Mouse (Mus musculus) midbrain, embryonic 15.5 days (tissue): Measurements from ENCODE around the gene Pnck. TPM values are rescaled to one million over a fixed set of nuclear protein-coding genes. Genes with fewer than 3 reads are reported as not detected.

Source experiments
- ATAC-seq: fragments of 200-750 bp; cut with Nextera tagmentation; replicated peaks from 2 replicates; pipeline ENCODE4 v1.8.0; 2017; ENCODE audit warnings: moderate TSS enrichment
- H3K27ac ChIP-seq: fragments of 300-500 bp; sonication (generic); 2 replicates; pipeline ENCODE4 v1.5.1; 2015; ENCODE audit warnings: mild to moderate bottlenecking, inconsistent platforms
- H3K27me3 ChIP-seq: fragments of 300-500 bp; sonication (generic); replicated peaks from 2 replicates; pipeline ENCODE4 v1.6.1; 2015; ENCODE audit warnings: inconsistent platforms
- H3K36me3 ChIP-seq: fragments of 300-500 bp; sonication (generic); replicated peaks from 2 replicates; pipeline ENCODE4 v1.6.1; 2015; ENCODE audit warnings: inconsistent platforms
- H3K4me1 ChIP-seq: fragments of 300-500 bp; sonication (generic); 2 replicates; pipeline ENCODE4 v1.6.1; 2015; ENCODE audit warnings: inconsistent platforms
- H3K4me2 ChIP-seq: fragments of 300-500 bp; sonication (generic); 2 replicates; pipeline ENCODE4 v1.6.1; 2015; ENCODE audit warnings: inconsistent platforms, mild to moderate bottlenecking, moderate library complexity
- H3K4me3 ChIP-seq: fragments of 300-500 bp; sonication (generic); 2 replicates; pipeline ENCODE4 v1.5.1; 2015; ENCODE audit warnings: mild to moderate bottlenecking, inconsistent platforms
- H3K9ac ChIP-seq: fragments of 300-500 bp; sonication (generic); 2 replicates; pipeline ENCODE4 v1.6.1; 2015; ENCODE audit warnings: mild to moderate bottlenecking, inconsistent platforms
- H3K9me3 ChIP-seq: fragments of 300-500 bp; sonication (generic); 2 replicates; pipeline ENCODE4 v1.6.1; 2016; ENCODE audit warnings: inconsistent platforms
- WGBS: fragments of 180-500 bp; shearing (Covaris S2); methylation state at CpG from one replicate; pipeline ENCODE4 v1.1.7; 2015; ENCODE audit warnings: mixed read lengths; 5-methylcytosine and 5-hydroxymethylcytosine counted together
- polyA plus RNA-seq: library from polyadenylated mRNA; unstranded; fragments of >200 nt; fragmentation: Nextera tagmentation; extraction: Ambion mirVana; gene quantifications from 2 replicates; pipeline ENCODE4 v1.2.1, GENCODE M21; 2015

The Pnck gene
- polyA plus RNA-seq, 1 experiment from 2014 or later: 188 TPM

DNA sequence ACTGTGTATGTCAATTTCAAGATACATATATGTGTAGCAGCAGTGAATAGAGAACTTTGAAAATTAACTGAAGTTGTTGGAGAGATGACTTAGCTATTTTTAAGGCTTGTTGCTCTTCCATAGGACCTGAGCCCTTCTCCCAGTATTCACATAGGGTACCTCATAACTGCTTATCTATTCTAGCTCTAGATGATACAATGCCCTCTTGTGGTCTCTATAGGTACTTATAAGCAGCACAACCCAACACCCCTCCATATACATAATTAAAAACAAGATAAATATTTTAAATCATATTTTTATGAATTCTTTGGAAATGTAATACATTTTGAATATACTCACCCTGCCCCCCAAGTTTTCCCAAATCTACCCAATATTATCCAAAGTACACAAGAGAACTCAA is 3.2 kb upstream of the Pnck start:
- no peak for ATAC-seq
- Histone ChIP-seq H3K4me1 (peaks cover 16% of the 10 kb centered on the region), H3K36me3 (no peaks in the 10 kb centered on the region), H3K9ac (no peak overlapping the region), H3K27ac (no peak overlapping the region), H3K9me3 (no peaks in the 10 kb centered on the region), H3K4me2 (no peak overlapping the region), H3K4me3 (no peak overlapping the region), H3K27me3 (no peaks in the 10 kb centered on the region)

DNA sequence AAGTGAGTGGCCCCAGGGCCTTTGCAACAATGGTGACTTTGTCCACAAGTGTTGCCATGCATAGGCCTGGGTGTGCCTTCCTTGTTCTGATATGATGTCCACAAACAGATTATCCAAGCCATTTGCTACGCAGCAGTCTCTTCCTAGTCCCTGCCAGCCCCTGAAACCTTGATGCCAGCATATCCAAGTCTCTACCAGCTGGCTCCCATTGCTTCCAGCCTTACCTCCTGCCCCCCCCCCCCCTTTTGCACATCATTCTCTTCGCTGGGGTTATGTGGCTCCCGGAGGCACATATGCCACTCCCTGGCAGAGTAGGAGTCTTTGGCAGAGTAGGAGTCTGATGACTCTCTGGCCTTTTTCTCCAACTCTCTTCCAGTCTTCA is 358 bp upstream of the Pnck start:
- no peaks in the 10 kb centered on the region for H3K36me3 ChIP-seq
- H3K27ac ChIP-seq: peak overlapping the region; percentile 79
- H3K4me2 ChIP-seq: peak overlapping the region; percentile 56
- H3K4me1 ChIP-seq: peaks cover 19% of the 10 kb centered on the region
- peak; percentile 5 for ATAC-seq
- WGBS: 50% methylated on average over 3 of the region's 3 CpGs
- peak overlapping the region; percentile 54 for H3K4me3 ChIP-seq
- H3K27me3 ChIP-seq: no peaks in the 10 kb centered on the region
- H3K9me3 ChIP-seq: no peaks in the 10 kb centered on the region
- peak overlapping the region; percentile 58 for H3K9ac ChIP-seq

- Histone ChIP-seq H3K4me1 (peaks cover 19% of the 10 kb centered on the region), H3K36me3 (no peaks in the 10 kb centered on the region), H3K4me3 (peak overlapping the region; percentile 54), H3K9ac (peak overlapping the region; percentile 58), H3K9me3 (no peaks in the 10 kb centered on the region), H3K27ac (peak overlapping the region; percentile 79), H3K27me3 (no peaks in the 10 kb centered on the region), H3K4me2 (peak overlapping the region; percentile 56)
- 49% methylated on average over 13 of the region's 13 CpGs for WGBS
- peak; percentile 48 for ATAC-seq
Measured at GRCm38 (mm10) chrX:73658936-73659574, 862 bp downstream of the Pnck start.

- whole genome bisulfite sequencing: 40% methylated on average over 7 of the region's 7 CpGs
- no peaks in the 10 kb centered on the region for H3K9me3 ChIP-seq
- no peak for ATAC-seq
Measured at GRCm38 (mm10) chrX:73658391-73658790, 1.5 kb downstream of the Pnck start.

GRCm38 (mm10) chrX:73655529-73655928 is 4.4 kb downstream of the Pnck start:
- H3K4me3 ChIP-seq: no peak overlapping the region
- no peaks in the 10 kb centered on the region for H3K36me3 ChIP-seq
- ATAC-seq: no peak
- H3K9me3 ChIP-seq: no peaks in the 10 kb centered on the region
- WGBS: 71% methylated on average over 3 of the region's 3 CpGs
- H3K4me1 ChIP-seq: peaks cover 15% of the 10 kb centered on the region
- H3K4me2 ChIP-seq: no peak overlapping the region
- no peak overlapping the region for H3K27ac ChIP-seq
- no peaks in the 10 kb centered on the region for H3K27me3 ChIP-seq
- no peak overlapping the region for H3K9ac ChIP-seq

More at GRCm38 (mm10) chrX:73658391-73658790, 1.5 kb downstream of the Pnck start:
- Histone ChIP-seq H3K4me3 (peak overlapping the region; percentile 54), H3K27ac (no peak overlapping the region), H3K9ac (no peak overlapping the region), H3K4me1 (peaks cover 19% of the 10 kb centered on the region), H3K27me3 (no peaks in the 10 kb centered on the region), H3K4me2 (peak overlapping the region; percentile 56), H3K36me3 (no peaks in the 10 kb centered on the region)

- WGBS: 21% methylated on average over 6 of the region's 6 CpGs
- Histone ChIP-seq H3K27me3 (no peaks in the 10 kb centered on the region), H3K4me2 (no peak overlapping the region), H3K9ac (no peak overlapping the region), H3K36me3 (no peaks in the 10 kb centered on the region), H3K4me3 (no peak overlapping the region), H3K27ac (no peak overlapping the region), H3K9me3 (no peaks in the 10 kb centered on the region), H3K4me1 (peaks cover 10% of the 10 kb centered on the region)
- ATAC-seq: peak; percentile 54
Measured at GRCm38 (mm10) chrX:73654177-73654576, 5.7 kb downstream of the Pnck start.

DNA sequence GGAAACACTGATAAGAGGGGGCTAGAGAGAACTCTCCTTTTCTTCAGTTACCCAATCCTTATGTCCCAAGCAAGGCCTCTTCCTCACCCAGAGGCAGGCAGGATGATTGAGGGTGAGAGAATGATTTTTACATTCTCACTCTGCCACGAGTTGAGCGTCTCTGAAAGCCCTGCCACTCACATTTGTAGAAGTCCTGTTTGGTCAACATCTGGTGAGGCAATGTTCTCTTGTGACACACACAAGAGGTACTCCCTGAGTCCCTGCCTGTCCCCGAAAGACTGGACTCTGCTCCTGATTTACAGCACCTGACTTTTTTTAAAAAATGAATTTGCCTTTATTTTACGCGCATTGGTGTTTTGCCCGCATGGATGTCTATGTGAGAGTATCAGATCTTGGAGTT is 6.5 kb downstream of the Pnck start:
- Histone ChIP-seq H3K27me3 (no peaks in the 10 kb centered on the region), H3K27ac (no peak overlapping the region), H3K4me1 (peaks cover 6% of the 10 kb centered on the region), H3K36me3 (no peaks in the 10 kb centered on the region), H3K4me3 (no peak overlapping the region), H3K4me2 (no peak overlapping the region), H3K9ac (no peak overlapping the region), H3K9me3 (no peaks in the 10 kb centered on the region)
- WGBS: 83% methylated on average over 6 of the region's 6 CpGs
- ATAC-seq: no peak

DNA sequence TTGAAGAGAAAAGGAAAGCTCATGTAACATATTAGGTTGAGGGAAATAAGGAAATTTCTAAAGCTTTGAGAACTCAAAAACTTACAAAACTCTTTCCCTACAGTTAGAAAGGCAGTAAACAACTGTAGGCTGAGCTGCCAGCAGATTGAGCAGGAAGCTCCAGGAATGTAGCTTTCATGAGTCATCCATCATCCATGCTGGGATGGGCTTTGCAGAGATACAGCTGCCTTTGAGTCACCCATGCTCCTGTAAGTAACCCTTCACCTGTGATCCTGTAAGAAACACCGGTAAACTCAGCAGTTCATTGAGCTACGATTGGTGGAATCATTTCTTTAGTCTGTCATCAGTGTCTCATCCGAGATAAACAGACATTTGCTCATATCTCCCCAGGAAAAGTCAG is 9.0 kb downstream of the Pnck start:
- H3K36me3 ChIP-seq: no peaks in the 10 kb centered on the region
- H3K4me2 ChIP-seq: no peak overlapping the region
- no peaks in the 10 kb centered on the region for H3K4me1 ChIP-seq
- no peak overlapping the region for H3K9ac ChIP-seq
- no peak overlapping the region for H3K4me3 ChIP-seq
- H3K27me3 ChIP-seq: no peaks in the 10 kb centered on the region
- no peaks in the 10 kb centered on the region for H3K9me3 ChIP-seq
- no peak for ATAC-seq
- H3K27ac ChIP-seq: no peak overlapping the region
- 85% methylated on average over 3 of the region's 3 CpGs for WGBS

DNA sequence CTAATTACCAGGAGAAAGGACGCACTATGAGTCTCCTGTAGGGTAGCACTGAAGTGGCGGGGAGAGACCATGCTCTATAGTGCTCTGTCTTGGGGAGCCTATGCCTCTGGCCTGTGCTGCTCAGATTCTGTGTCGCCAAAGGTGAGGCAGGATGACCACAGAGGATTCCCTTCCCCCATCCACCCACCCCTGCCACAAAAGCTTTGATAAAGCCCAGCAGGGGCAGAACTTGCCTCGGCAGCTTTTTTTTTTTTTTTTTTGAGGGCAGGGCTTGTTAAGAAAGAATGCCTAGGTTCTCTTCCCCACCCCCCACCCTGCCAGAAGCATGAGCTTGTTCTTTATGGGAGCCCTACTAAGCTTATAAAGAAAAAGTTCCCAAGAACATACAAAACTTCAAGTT is 14.8 kb downstream of the Pnck start:
- ATAC-seq: no peak
- Histone ChIP-seq H3K4me3 (no peak overlapping the region), H3K4me1 (peaks cover 1% of the 10 kb centered on the region; the same call in 1 of the 2 replicates), H3K36me3 (no peaks in the 10 kb centered on the region), H3K27me3 (peaks cover 14% of the 10 kb centered on the region), H3K4me2 (no peak overlapping the region), H3K9ac (no peak overlapping the region), H3K27ac (no peak overlapping the region), H3K9me3 (no peaks in the 10 kb centered on the region)
- WGBS: 31% methylated on average over 4 of the region's 4 CpGs

DNA sequence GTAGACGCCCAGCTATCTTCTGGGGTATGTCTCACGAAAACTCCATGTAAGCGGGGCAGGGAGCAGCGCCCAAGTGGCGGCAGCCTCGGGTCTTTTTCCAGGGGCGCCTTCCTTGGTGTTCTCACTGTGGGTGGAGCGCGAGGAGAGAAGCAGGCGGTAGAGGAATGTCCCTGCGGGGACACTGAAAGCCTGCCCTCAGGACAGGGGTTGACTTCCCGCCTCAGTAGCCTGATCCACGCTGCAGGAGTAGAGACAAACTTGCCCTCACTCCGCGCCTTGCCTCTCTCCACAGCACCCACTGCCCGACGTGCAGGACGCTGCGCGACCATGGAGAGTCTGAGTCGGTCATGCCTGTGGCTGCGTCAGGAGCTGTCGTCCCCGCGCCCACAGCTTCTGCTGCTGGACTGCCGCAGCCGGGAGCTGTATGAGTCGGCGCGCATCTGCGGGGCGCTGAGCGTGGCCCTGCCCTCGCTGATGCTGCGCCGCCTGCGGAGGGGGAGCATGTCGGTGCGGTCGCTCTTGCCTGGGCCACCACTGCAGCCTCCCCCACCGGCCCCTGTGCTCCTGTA is 19.9 kb downstream of the Pnck start:
- H3K4me2 ChIP-seq: peak overlapping the region; percentile 51
- no peak overlapping the region for H3K27ac ChIP-seq
- WGBS: 28% methylated on average over 40 of the region's 41 CpGs
- no peak for ATAC-seq
- peaks cover 21% of the 10 kb centered on the region; the same call in 1 of the 2 replicates for H3K4me1 ChIP-seq
- peak overlapping the region; percentile 24 for H3K4me3 ChIP-seq
- no peaks in the 10 kb centered on the region for H3K9me3 ChIP-seq
- H3K9ac ChIP-seq: no peak overlapping the region
- H3K27me3 ChIP-seq: peaks cover 54% of the 10 kb centered on the region
- H3K36me3 ChIP-seq: no peaks in the 10 kb centered on the region

GRCm38 (mm10) chrX:73639255-73639675 is 20.7 kb downstream of the Pnck start, which contains the start of gene Dusp9:
Dusp9 (plus strand) TSS chrX:73639419.
- no peaks in the 10 kb centered on the region for H3K36me3 ChIP-seq
- H3K4me1 ChIP-seq: peaks cover 21% of the 10 kb centered on the region; the same call in 1 of the 2 replicates
- ATAC-seq: peak; percentile 74
- peak within 1 kb of the TSS; percentile 26 for H3K4me3 ChIP-seq
- H3K27ac ChIP-seq: no peak within 1 kb of the TSS
- no peak within 1 kb of the TSS for H3K9ac ChIP-seq
- no peaks in the 10 kb centered on the region for H3K9me3 ChIP-seq
- WGBS: 13% methylated on average over 28 of the region's 28 CpGs
- H3K4me2 ChIP-seq: peak within 1 kb of the TSS; percentile 51
- peaks cover 61% of the 10 kb centered on the region for H3K27me3 ChIP-seq

GRCm38 (mm10) chrX:73637415-73637814 is 22.5 kb downstream of the Pnck start:
- Histone ChIP-seq H3K27ac (no peak overlapping the region), H3K4me3 (peak overlapping the region; percentile 36), H3K9me3 (no peaks in the 10 kb centered on the region), H3K4me1 (peaks cover 21% of the 10 kb centered on the region; the same call in 1 of the 2 replicates), H3K27me3 (peaks cover 62% of the 10 kb centered on the region), H3K9ac (peak overlapping the region; percentile 22; the same call in 1 of the 2 replicates), H3K4me2 (peak overlapping the region; percentile 85), H3K36me3 (no peaks in the 10 kb centered on the region)
- ATAC-seq: no peak
- WGBS: 19% methylated on average over 19 of the region's 19 CpGs

GRCm38 (mm10) chrX:73635425-73635824 is 24.5 kb downstream of the Pnck start:
- H3K4me1 ChIP-seq: peaks cover 21% of the 10 kb centered on the region; the same call in 1 of the 2 replicates
- no peak for ATAC-seq
- H3K36me3 ChIP-seq: no peaks in the 10 kb centered on the region
- H3K4me3 ChIP-seq: peak overlapping the region; percentile 25
- no peak overlapping the region for H3K9ac ChIP-seq
- H3K4me2 ChIP-seq: peak overlapping the region; percentile 48
- peaks cover 51% of the 10 kb centered on the region for H3K27me3 ChIP-seq
- no peak overlapping the region for H3K27ac ChIP-seq
- 19% methylated on average over 19 of the region's 19 CpGs for WGBS
- no peaks in the 10 kb centered on the region for H3K9me3 ChIP-seq
